Mouse (Mus musculus) midbrain, postnatal 0 days (tissue): ENCODE results near the gene Zfhx3. TPM values are rescaled to one million over a fixed set of nuclear protein-coding genes. Genes with fewer than 3 reads are reported as not detected.

Experiments
- ATAC-seq: fragments of 200-750 bp; cut with Nextera tagmentation; 2 replicates; pipeline ENCODE4 v1.8.0; 2017; ENCODE audit warnings: moderate number of reproducible peaks, mild to moderate bottlenecking, moderate TSS enrichment, moderate library complexity; ENCODE audit not compliant: low FRiP score
- DNase-seq: peaks from one replicate; pipeline ENCODE4 v3.0.0-alpha.2; 2015; ENCODE audit warnings: low spot score
- H3K27ac ChIP-seq: fragments of 300-500 bp; sonication (generic); 2 replicates; pipeline ENCODE4 v1.5.1; 2014; ENCODE audit warnings: low read depth, mild to moderate bottlenecking, low read length, mixed read lengths
- H3K27me3 ChIP-seq: fragments of 300-500 bp; sonication (generic); 2 replicates; pipeline ENCODE4 v1.6.1; 2014; ENCODE audit warnings: low read length, control low read depth, mixed read lengths; ENCODE audit not compliant: insufficient read depth
- H3K36me3 ChIP-seq: fragments of 300-500 bp; sonication (generic); 2 replicates; pipeline ENCODE4 v1.6.1; 2014; ENCODE audit warnings: low read length, control low read depth, mixed read lengths; ENCODE audit not compliant: insufficient read depth
- H3K4me1 ChIP-seq: fragments of 300-500 bp; sonication (generic); 2 replicates; pipeline ENCODE4 v1.6.1; 2014; ENCODE audit warnings: mild to moderate bottlenecking, control low read depth, antibody characterized with exemption, low read length, mixed read lengths; ENCODE audit not compliant: insufficient read depth
- H3K4me2 ChIP-seq: fragments of 300-500 bp; sonication (generic); 2 replicates; pipeline ENCODE4 v1.6.1; 2014; ENCODE audit warnings: low read depth, mild to moderate bottlenecking, low read length, mixed read lengths; ENCODE audit not compliant: poor library complexity, severe bottlenecking
- H3K4me3 ChIP-seq: fragments of 300-500 bp; sonication (generic); 2 replicates; pipeline ENCODE4 v1.5.1; 2014; ENCODE audit warnings: low read depth, mild to moderate bottlenecking, low read length, moderate library complexity
- H3K9ac ChIP-seq: fragments of 300-500 bp; sonication (generic); replicated peaks from 2 replicates; pipeline ENCODE4 v1.6.1; 2014; ENCODE audit warnings: mild to moderate bottlenecking, low read length, moderate library complexity, mixed read lengths; ENCODE audit not compliant: poor library complexity, severe bottlenecking
- H3K9me3 ChIP-seq: fragments of 300-500 bp; sonication (generic); 2 replicates; pipeline ENCODE4 v1.6.1; 2016; ENCODE audit warnings: low read length, control low read depth
- CTCF ChIP-seq: IDR thresholded peaks from 2 replicates; pipeline ENCODE4 v1.5.1; 2016; ENCODE audit warnings: antibody characterized with exemption, mild to moderate bottlenecking
- WGBS: fragments of 180-500 bp; shearing (Covaris S2); extraction: QIAGEN DNeasy Blood & Tissue Kit; methylation state at CpG from one replicate; pipeline ENCODE4 v1.1.7; 2014; 5-methylcytosine and 5-hydroxymethylcytosine counted together
- polyA plus RNA-seq: library from polyadenylated mRNA; unstranded; fragments of >200 nt; fragmentation: Nextera tagmentation; extraction: Ambion mirVana; gene quantifications from 2 replicates; pipeline ENCODE4 v1.2.1, GENCODE M21; 2015
- total RNA-seq: library from RNA; depleted of rRNA; stranded (reverse); fragments of >200 nt; gene quantifications from 2 replicates; pipeline ENCODE4 v1.2.3, GENCODE M21; 2014

Zfhx3 gene
- total and polyA plus RNA-seq, 2 experiments from 2014 or later = 33.1 to 44.5 TPM

- no peak for DNase-seq
- H3K27me3 ChIP-seq = no peaks in the 10 kb centered on the region
- H3K4me2 ChIP-seq = no peak overlapping the region
- ATAC-seq = no peak
- H3K9me3 ChIP-seq = no peaks in the 10 kb centered on the region
- no peak for TF ChIP-seq CTCF
- no peak overlapping the region for H3K9ac ChIP-seq
- 77% methylated on average over 9 of the region's 9 CpGs for WGBS
- peaks cover 6% of the 10 kb centered on the region; the same call in 1 of the 2 replicates for H3K4me1 ChIP-seq
- H3K27ac ChIP-seq = no peak overlapping the region
- H3K36me3 ChIP-seq = no peaks in the 10 kb centered on the region
- no peak overlapping the region for H3K4me3 ChIP-seq
Measured at GRCm38 (mm10) chr8:108402149-108402548, 459.7 kb downstream of the Zfhx3 start.

GRCm38 (mm10) chr8:108406716-108407494 is 464.5 kb downstream of the Zfhx3 start:
- peak; percentile 71 for DNase-seq
- Histone ChIP-seq H3K4me3 (0 out of 2 replicates have a peak overlapping the region, but pooled peaks have one; percentile 2), H3K4me1 (peaks cover 6% of the 10 kb centered on the region; the same call in 1 of the 2 replicates), H3K9ac (peak overlapping the region; percentile 46; the same call in 1 of the 2 replicates), H3K4me2 (peak overlapping the region; percentile 35), H3K27me3 (no peaks in the 10 kb centered on the region), H3K9me3 (no peaks in the 10 kb centered on the region), H3K36me3 (no peaks in the 10 kb centered on the region), H3K27ac (peak overlapping the region; percentile 73)
- WGBS = 9% methylated on average over 25 of the region's 25 CpGs
- peak; percentile 12; the same call in 1 of the 2 replicates for TF ChIP-seq CTCF
- peak; percentile 69; the same call in 1 of the 2 replicates for ATAC-seq

- Histone ChIP-seq H3K36me3 (no peaks in the 10 kb centered on the region), H3K27ac (no peak overlapping the region), H3K4me2 (no peak overlapping the region), H3K27me3 (no peaks in the 10 kb centered on the region), H3K4me1 (no peaks in the 10 kb centered on the region), H3K9ac (no peak overlapping the region), H3K4me3 (no peak overlapping the region), H3K9me3 (no peaks in the 10 kb centered on the region)
- 35% methylated on average over 15 of the region's 15 CpGs for WGBS
- TF ChIP-seq CTCF = no peak
- DNase-seq (peak; percentile 40), ATAC-seq (no peak)
Measured at GRCm38 (mm10) chr8:108419162-108419844, 476.9 kb downstream of the Zfhx3 start.

GRCm38 (mm10) chr8:108422521-108422920 is 480.1 kb downstream of the Zfhx3 start:
- H3K9ac ChIP-seq = no peak overlapping the region
- H3K4me1 ChIP-seq = no peaks in the 10 kb centered on the region
- ATAC-seq = no peak

GRCm38 (mm10) chr8:108424337-108424736 is 481.9 kb downstream of the Zfhx3 start:
- no peak for ATAC-seq
- Histone ChIP-seq H3K4me1 (no peaks in the 10 kb centered on the region), H3K9ac (no peak overlapping the region), H3K4me3 (no peak overlapping the region), H3K4me2 (no peak overlapping the region), H3K27ac (no peak overlapping the region), H3K27me3 (no peaks in the 10 kb centered on the region), H3K9me3 (no peaks in the 10 kb centered on the region), H3K36me3 (no peaks in the 10 kb centered on the region)
- TF ChIP-seq CTCF = no peak
- peak; percentile 22 for DNase-seq
- 61% methylated on average over 8 of the region's 8 CpGs for WGBS

More at GRCm38 (mm10) chr8:108422521-108422920, 480.1 kb downstream of the Zfhx3 start:
- Histone ChIP-seq H3K27ac (no peak overlapping the region), H3K4me2 (no peak overlapping the region), H3K4me3 (no peak overlapping the region), H3K9me3 (no peaks in the 10 kb centered on the region), H3K27me3 (no peaks in the 10 kb centered on the region), H3K36me3 (no peaks in the 10 kb centered on the region)
- 69% methylated on average over 3 of the region's 3 CpGs for WGBS
- no peak for DNase-seq
- TF ChIP-seq CTCF = no peak

GRCm38 (mm10) chr8:108433321-108433720 is 490.9 kb downstream of the Zfhx3 start:
- H3K4me1 ChIP-seq = no peaks in the 10 kb centered on the region
- H3K9ac ChIP-seq = no peak overlapping the region
- H3K4me2 ChIP-seq = no peak overlapping the region
- no peaks in the 10 kb centered on the region; the same call in 1 of the 2 replicates for H3K27me3 ChIP-seq
- no peak for DNase-seq
- H3K9me3 ChIP-seq = no peaks in the 10 kb centered on the region
- WGBS = 26% methylated on average over 5 of the region's 5 CpGs
- H3K4me3 ChIP-seq = no peak overlapping the region
- ATAC-seq = no peak
- TF ChIP-seq CTCF = no peak
- no peak overlapping the region for H3K27ac ChIP-seq
- no peaks in the 10 kb centered on the region for H3K36me3 ChIP-seq
